Mouse (Mus musculus) heart, adult 18-20 months (tissue): ENCODE measurements around the gene Ssxb9. TPM values are rescaled to one million over a fixed set of nuclear protein-coding genes. Genes with fewer than 3 reads are reported as not detected.
"Not testable (repeated sequence)": the region's sequence is repeated elsewhere in the genome, so short reads cannot be mapped to it uniquely, and the experiment has no call there.

Experiments
- DNase-seq, 2 experiments: peaks; one replicate each; pipeline ENCODE4 v3.0.0; 2021 to 2022; ENCODE audit warnings: mixed read lengths in 1 of 2
- long read RNA-seq, 2 experiments: library from polyadenylated mRNA; stranded (forward); transcript quantifications; one replicate each; pipeline ENCODE4 v2.0.0; 2021
- total RNA-seq, 2 experiments: library from RNA; stranded (reverse); gene quantifications; 2 replicates each; pipeline ENCODE4 v1.2.3; 2021

The Ssxb9 gene
- total RNA-seq, result not detected
- long read RNA-seq, experiment 1, result 0 reads
- long read RNA-seq, experiment 2, result 0 reads

- DNase-seq, result not testable (repeated sequence)
Measured at GRCm38 (mm10) chrX:8366678-8367077, at the start of gene Ssxb9. Gene Ssxb9 (plus strand): TSS chrX:8366978.

- DNase-seq, result no peak
Measured at GRCm38 (mm10) chrX:8327124-8327523, 39.7 kb upstream of the Ssxb9 start, which contains the start of gene Ssxb10. Gene Ssxb10 (plus strand): TSS chrX:8327424.

- not testable (repeated sequence) for DNase-seq
Measured at GRCm38 (mm10) chrX:8413005-8413404, 46.2 kb downstream of the Ssxb9 start, which contains the start of gene Ssxb1. Gene Ssxb1 (plus strand): TSS chrX:8413305.

Other genes starting within 250 kb of the Ssxb9 start
- gene Wdr13, start 234.1 kb upstream of the Ssxb9 start, total RNA-seq, result 10 to 100 TPM; 34.0 to 39.1 TPM
- 10 to 100 TPM; 49.9 to 88.3 TPM for gene Rbm3, start 221.1 kb upstream of the Ssxb9 start, total RNA-seq
- 1 to 10 TPM; 4.0 to 4.3 TPM for gene Tbc1d25, start 190.8 kb upstream of the Ssxb9 start, total RNA-seq
- gene Ebp, start 173.5 kb upstream of the Ssxb9 start, total RNA-seq, result 10 to 100 TPM; 17.7 to 20.0 TPM
- 1 to 10 TPM; 2.0 to 3.0 TPM for gene Porcn, start 160.5 kb upstream of the Ssxb9 start, total RNA-seq
- 10 to 100 TPM in 1 of 2 experiments, 1 to 10 TPM in 1; 9.8 to 12.2 TPM for gene Ftsj1, start 114.6 kb upstream of the Ssxb9 start, total RNA-seq
- gene Slc38a5, start 95.8 kb upstream of the Ssxb9 start, total RNA-seq, result under 1 TPM; 0.36 to 0.67 TPM
- gene Ssxb10, start 39.6 kb upstream of the Ssxb9 start, total RNA-seq, result not detected
- gene Ssxb1, start 46.3 kb downstream of the Ssxb9 start, total RNA-seq, result not detected
- gene Ssxb2, start 94.7 kb downstream of the Ssxb9 start, total RNA-seq, result not detected
- gene Gm14459, start 158.0 kb downstream of the Ssxb9 start, total RNA-seq, result not detected
- gene Ssxb6, start 181.3 kb downstream of the Ssxb9 start, total RNA-seq, result not detected
- gene Ssxb3, start 224.8 kb downstream of the Ssxb9 start, total RNA-seq, result not detected